Mouse (Mus musculus) embryonic facial prominence, embryonic 11.5 days (tissue): Measurements from ENCODE around the gene B230307C23Rik. TPM values are rescaled to one million over a fixed set of nuclear protein-coding genes. Genes with fewer than 3 reads are reported as not detected.
A peak's percentile ranks its signal among the peaks of the same experiment; 100 is the strongest.
"Not testable (repeated sequence)": the region's sequence is repeated elsewhere in the genome, so short reads cannot be mapped to it uniquely, and the experiment has no call there.

Experiments used
- ATAC-seq: fragments of 200-750 bp; cut with Nextera tagmentation; replicated peaks from 2 replicates; pipeline ENCODE4 v1.8.0; 2017; ENCODE audit warnings: low read depth; ENCODE audit not compliant: insufficient number of reproducible peaks, low FRiP score, low TSS enrichment
- DNase-seq: peaks from one replicate; pipeline ENCODE4 v3.0.0-alpha.2; 2015; ENCODE audit warnings: low spot score
- H3K27ac ChIP-seq: fragments of 300-500 bp; sonication (generic); replicated peaks from 2 replicates; pipeline ENCODE4 v1.5.1; 2014; ENCODE audit warnings: mild to moderate bottlenecking, low read depth, low read length, control low read depth
- H3K27me3 ChIP-seq: fragments of 300-500 bp; sonication (generic); 2 replicates; pipeline ENCODE4 v1.6.1; 2014; ENCODE audit warnings: mild to moderate bottlenecking, low read length, moderate library complexity, mixed read lengths; ENCODE audit not compliant: control insufficient read depth, insufficient read depth
- H3K36me3 ChIP-seq: fragments of 300-500 bp; sonication (generic); replicated peaks from 2 replicates; pipeline ENCODE4 v1.6.1; 2014; ENCODE audit warnings: low read depth, mild to moderate bottlenecking, low read length, moderate library complexity, mixed read lengths; ENCODE audit not compliant: control insufficient read depth, insufficient read depth
- H3K4me1 ChIP-seq: fragments of 300-500 bp; sonication (generic); 2 replicates; pipeline ENCODE4 v1.6.1; 2014; ENCODE audit warnings: low read length, mixed read lengths; ENCODE audit not compliant: control insufficient read depth, insufficient read depth
- H3K4me2 ChIP-seq: fragments of 300-500 bp; sonication (generic); 2 replicates; pipeline ENCODE4 v1.6.1; 2014; ENCODE audit warnings: low read depth, mild to moderate bottlenecking, control low read depth, low read length, moderate library complexity
- H3K4me3 ChIP-seq: fragments of 300-500 bp; sonication (generic); 2 replicates; pipeline ENCODE4 v1.5.1; 2014; ENCODE audit warnings: low read depth, low read length, control low read depth
- H3K9ac ChIP-seq: fragments of 300-500 bp; sonication (generic); replicated peaks from 2 replicates; pipeline ENCODE4 v1.6.1; 2014; ENCODE audit warnings: mild to moderate bottlenecking, control low read depth, low read length
- H3K9me3 ChIP-seq: fragments of 300-500 bp; sonication (generic); replicated peaks from 2 replicates; pipeline ENCODE4 v1.6.1; 2016; ENCODE audit warnings: mild to moderate bottlenecking, low read length, inconsistent platforms, mixed read lengths; ENCODE audit not compliant: control insufficient read depth
- WGBS: fragments of 180-500 bp; shearing (Covaris S2); extraction: QIAGEN DNeasy Blood & Tissue Kit; methylation state at CpG from one replicate; pipeline ENCODE4 v1.1.7; 2014; 5-methylcytosine and 5-hydroxymethylcytosine counted together
- polyA plus RNA-seq: library from polyadenylated mRNA; unstranded; fragments of >200 nt; fragmentation: Nextera tagmentation; extraction: Ambion mirVana; gene quantifications from 2 replicates; pipeline ENCODE4 v1.2.1, GENCODE M21; 2014

Gene B230307C23Rik
- polyA plus RNA-seq, 1 experiment from 2014 or later = 23.4 TPM

DNA sequence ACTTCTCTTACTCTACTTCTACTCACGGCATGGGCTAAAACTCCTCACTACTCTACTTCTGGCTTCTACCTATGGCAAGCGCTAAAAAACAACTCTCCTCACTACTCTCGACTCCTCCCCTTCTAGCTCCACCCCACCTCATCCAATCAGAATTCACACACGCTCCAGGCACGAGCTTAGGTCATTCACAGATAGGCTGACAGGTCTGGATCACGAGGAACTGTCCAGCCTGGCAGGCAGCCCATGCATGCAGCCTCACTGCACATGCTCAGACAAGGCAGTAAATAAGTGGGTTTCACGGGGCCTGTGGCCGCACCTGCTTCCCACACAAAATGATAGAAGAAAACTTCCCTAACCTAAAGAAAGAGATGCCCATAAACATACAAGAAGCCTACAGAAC lies 29.1 kb downstream of the B230307C23Rik start:
- not testable (repeated sequence) for H3K36me3 ChIP-seq, H3K27ac ChIP-seq, H3K4me2 ChIP-seq, DNase-seq, ATAC-seq, H3K27me3 ChIP-seq, H3K9me3 ChIP-seq, H3K4me1 ChIP-seq, H3K4me3 ChIP-seq, H3K9ac ChIP-seq
- 74% methylated on average over 8 of the region's 8 CpGs for WGBS

- whole genome bisulfite sequencing = 91% methylated on average over 2 of the region's 2 CpGs
Observed at GRCm38 (mm10) chr16:98034971-98035370, 37.9 kb downstream of the B230307C23Rik start.

GRCm38 (mm10) chr16:98041676-98042075 lies 44.6 kb downstream of the B230307C23Rik start:
- DNase-seq = no peak

More at GRCm38 (mm10) chr16:98034971-98035370, 37.9 kb downstream of the B230307C23Rik start:
- H3K27me3 ChIP-seq, H3K9ac ChIP-seq, H3K27ac ChIP-seq, H3K36me3 ChIP-seq, H3K4me1 ChIP-seq, H3K4me3 ChIP-seq, ATAC-seq, H3K4me2 ChIP-seq, H3K9me3 ChIP-seq, DNase-seq: not testable (repeated sequence)

DNA sequence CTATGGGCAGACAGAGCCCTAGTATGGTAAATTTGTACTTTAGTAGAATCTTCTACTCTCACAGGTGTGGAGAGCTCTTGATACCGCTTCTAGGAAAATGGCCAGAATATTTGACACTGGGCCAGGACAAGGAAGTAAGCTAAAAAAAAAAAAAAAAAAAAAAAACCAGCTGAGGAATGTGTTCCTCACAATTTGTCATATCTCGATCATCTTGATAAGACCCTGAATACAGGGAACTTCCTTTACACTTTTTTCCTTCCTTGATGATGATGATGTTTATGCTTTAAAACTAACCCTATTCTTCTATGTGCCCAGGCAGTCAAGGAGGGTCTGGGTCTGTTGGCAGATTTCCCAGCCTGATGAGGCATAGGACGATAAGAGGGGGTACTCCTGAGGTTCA lies 82.3 kb downstream of the B230307C23Rik start:
- not testable (repeated sequence) for H3K9me3 ChIP-seq, H3K27ac ChIP-seq, H3K27me3 ChIP-seq, ATAC-seq, H3K4me3 ChIP-seq, H3K9ac ChIP-seq, DNase-seq, H3K4me1 ChIP-seq, H3K36me3 ChIP-seq, H3K4me2 ChIP-seq
- WGBS = 97% methylated on average over 3 of the region's 3 CpGs

More at GRCm38 (mm10) chr16:98041676-98042075, 44.6 kb downstream of the B230307C23Rik start:
- Histone ChIP-seq H3K27ac (no peak overlapping the region), H3K4me2 (no peak overlapping the region), H3K9ac (no peak overlapping the region), H3K4me1 (no peaks in the 10 kb centered on the region), H3K9me3 (no peaks in the 10 kb centered on the region), H3K36me3 (no peaks in the 10 kb centered on the region), H3K4me3 (no peak overlapping the region), H3K27me3 (no peaks in the 10 kb centered on the region)
- ATAC-seq = no peak
- 95% methylated on average over 2 of the region's 2 CpGs for WGBS

DNA sequence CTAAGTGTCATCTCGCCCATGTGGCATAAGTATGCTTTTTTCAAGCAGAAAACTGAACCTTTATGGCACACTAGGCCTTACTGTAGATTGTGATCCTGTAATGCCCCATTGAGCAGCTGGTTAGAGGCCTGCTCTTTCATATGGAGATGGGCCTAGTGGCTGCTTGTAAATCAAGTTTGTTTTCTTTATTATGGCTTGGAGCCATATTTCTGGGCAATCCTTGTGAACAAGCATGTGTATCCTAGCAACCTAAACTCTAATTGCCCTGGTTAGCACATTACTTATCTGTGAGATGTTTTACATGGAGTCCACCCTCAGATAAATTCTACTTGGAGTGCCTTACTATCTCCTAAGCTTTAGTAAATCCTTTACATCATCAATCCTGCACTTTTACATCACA lies 84.0 kb downstream of the B230307C23Rik start:
- WGBS = 86% methylated on average over 1 of the region's 1 CpGs
- not testable (repeated sequence) for H3K9me3 ChIP-seq, H3K36me3 ChIP-seq, H3K27ac ChIP-seq, H3K27me3 ChIP-seq, H3K4me1 ChIP-seq, ATAC-seq
- Histone ChIP-seq H3K4me2 (peak overlapping the region; percentile 57), H3K4me3 (peak overlapping the region; percentile 71), H3K9ac (peak overlapping the region; percentile 73)
- DNase-seq = peak; percentile 1

Other genes starting within 250 kb of the B230307C23Rik start
- gene Ripk4, start 233.5 kb upstream of the B230307C23Rik start, polyA plus RNA-seq = 5.9 and 6.4 TPM in 2 replicates
- 10.3 and 10.7 TPM in 2 replicates for gene Prdm15, start 145.5 kb upstream of the B230307C23Rik start, polyA plus RNA-seq
- 15.3 and 17.9 TPM in 2 replicates for gene C2cd2, start 34.7 kb upstream of the B230307C23Rik start, polyA plus RNA-seq
- 13.5 and 14.2 TPM in 2 replicates for gene Zbtb21, start 34.7 kb upstream of the B230307C23Rik start, polyA plus RNA-seq
- 27.3 and 31.9 TPM in 2 replicates for gene A630089N07Rik, start 85.1 kb downstream of the B230307C23Rik start, polyA plus RNA-seq